Mouse (Mus musculus) heart, postnatal 4 days (tissue): ENCODE results near the gene Vmn2r21. TPM values are rescaled to one million over a fixed set of nuclear protein-coding genes. Genes with fewer than 3 reads are reported as not detected.
"Not testable (repeated sequence)": the region's sequence is repeated elsewhere in the genome, so short reads cannot be mapped to it uniquely, and the experiment has no call there.

Experiments
- DNase-seq: peaks from one replicate; pipeline ENCODE4 v3.0.0; 2021
- total RNA-seq, 2 experiments: library from RNA; stranded (reverse); gene quantifications; 2 replicates each; pipeline ENCODE4 v1.2.3; 2021

Vmn2r21 gene
- not detected for total RNA-seq

GRCm38 (mm10) chr6:123533306-123533705 lies at the start of gene Vmn2r21:
Gene Vmn2r21, minus strand, starts transcription at chr6:123533406.
- not testable (repeated sequence) for DNase-seq

DNA sequence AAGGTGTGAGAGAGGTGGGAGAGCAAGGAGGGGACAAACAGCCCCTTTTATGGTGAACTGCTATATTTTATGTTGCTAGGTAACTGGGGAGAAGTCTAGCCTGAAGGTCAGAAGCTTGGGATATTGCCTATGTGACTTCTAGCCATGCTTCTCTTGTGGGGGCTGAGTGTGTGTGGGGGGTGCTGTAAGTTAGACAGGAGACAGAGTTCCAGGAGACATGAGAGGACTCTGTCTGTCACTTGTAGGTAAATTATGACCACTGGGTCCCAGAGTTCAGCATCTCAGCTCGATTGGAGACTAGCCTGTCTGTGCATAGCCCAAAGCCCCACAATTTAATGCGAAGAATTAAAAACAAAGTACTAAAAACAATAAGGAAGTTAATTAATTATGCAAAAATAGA lies 41.5 kb upstream of the Vmn2r21 start:
- DNase-seq, result not testable (repeated sequence)

DNA sequence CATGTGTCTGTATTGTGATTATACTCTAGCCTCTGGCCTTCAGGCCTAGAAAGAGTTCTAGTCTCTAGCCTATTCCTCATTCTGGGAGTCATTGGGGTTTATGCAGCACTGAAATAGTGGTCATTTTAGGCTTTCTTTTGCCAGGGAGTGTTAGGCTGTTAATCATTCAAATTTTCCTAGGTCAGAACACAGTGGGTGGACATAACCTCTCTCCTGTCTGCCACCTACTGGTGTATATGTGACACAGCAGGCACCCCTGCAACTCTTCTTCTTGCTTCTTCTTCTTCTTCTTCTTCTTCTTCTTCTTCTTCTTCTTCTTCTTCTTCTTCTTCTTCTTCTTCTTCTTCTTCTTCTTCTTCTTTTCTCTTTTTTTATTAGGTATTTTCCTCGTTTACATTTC lies 6.5 kb upstream of the Vmn2r21 start:
- DNase-seq, result not testable (repeated sequence)

- DNase-seq, result not testable (repeated sequence)
Measured at GRCm38 (mm10) chr6:123522263-123523011, 10.8 kb downstream of the Vmn2r21 start.

DNA sequence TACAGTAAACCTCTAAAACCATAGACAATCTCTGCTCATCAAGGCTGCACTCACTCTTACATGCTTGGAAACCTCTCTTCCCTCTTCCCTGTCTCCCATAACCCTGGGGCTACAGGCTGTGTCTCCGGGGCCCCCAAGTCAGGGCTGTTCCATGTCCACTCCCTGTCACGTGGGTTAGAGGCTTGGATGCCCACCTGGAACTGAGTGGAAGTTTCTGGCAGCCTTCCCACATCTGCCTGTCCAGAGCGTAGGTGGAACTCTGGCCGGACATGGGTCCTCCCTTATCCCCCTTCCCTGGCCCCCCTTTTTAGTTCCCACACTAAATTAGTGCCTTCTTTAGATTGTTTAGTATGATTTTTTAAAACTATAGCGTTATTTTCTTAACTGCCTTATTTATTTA lies 60.2 kb downstream of the Vmn2r21 start:
- DNase-seq, result not testable (repeated sequence)

- DNase-seq, result not testable (repeated sequence)
Measured at GRCm38 (mm10) chr6:123472458-123472987, 60.7 kb downstream of the Vmn2r21 start.

DNA sequence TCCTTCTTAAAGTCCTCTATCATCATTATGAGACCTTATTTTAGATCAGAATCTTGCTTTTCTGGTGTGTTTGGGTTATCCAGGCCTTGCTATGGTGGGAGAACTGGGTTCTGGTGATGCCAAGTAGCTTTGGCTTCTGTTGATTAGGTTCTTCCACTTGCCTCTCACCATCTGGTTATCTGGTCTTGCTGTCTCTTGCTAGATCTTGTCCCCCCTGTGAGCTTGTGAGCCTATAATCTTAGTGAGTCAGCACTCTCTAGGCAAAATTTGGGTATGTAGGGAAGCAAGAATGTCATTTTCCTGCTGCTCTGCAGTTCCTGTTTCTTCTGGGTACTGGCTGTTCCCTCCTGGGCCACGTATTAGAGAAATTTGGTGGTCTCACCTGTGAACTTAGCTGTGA lies 64.6 kb downstream of the Vmn2r21 start:
- not testable (repeated sequence) for DNase-seq

Other genes with a start within 250 kb of the Vmn2r21 start
- gene Clec4e, start 243.5 kb downstream of the Vmn2r21 start, total RNA-seq, result not detected
- gene Vmn2r19, start 225.1 kb downstream of the Vmn2r21 start, total RNA-seq, result not detected
- not detected for gene Vmn2r20, start 115.3 kb downstream of the Vmn2r21 start, total RNA-seq
- gene Vmn2r22, start 117.3 kb upstream of the Vmn2r21 start, total RNA-seq, result not detected
- gene Vmn2r23, start 169.3 kb upstream of the Vmn2r21 start, total RNA-seq, result not detected
- gene Vmn2r24, start 245.5 kb upstream of the Vmn2r21 start, total RNA-seq, result not detected